Mouse (Mus musculus) heart, adult 2 months (tissue): ENCODE measurements around the gene Apoh.

Experiments used
- CTCF ChIP-seq: fragments of 200-600 bp; IDR thresholded peaks from 2 replicates; pipeline ENCODE4 v1.8.1; 2022; ENCODE audit warnings: antibody characterized with exemption, mild to moderate bottlenecking, moderate library complexity
- POLR2A ChIP-seq: fragments of 200-500 bp; IDR thresholded peaks from 2 replicates; pipeline ENCODE4 v1.6.1; 2011; ENCODE audit warnings: mild to moderate bottlenecking, low read depth, low read length, control low read depth; ENCODE audit not compliant: insufficient read depth

- TF ChIP-seq CTCF (no peak), POLR2A (no peak)
Measured at GRCm38 (mm10) chr11:108382664-108383063, 39.5 kb downstream of the Apoh start.
